Mouse (Mus musculus): Measurements from ENCODE around the gene Evc2.

The Evc2 gene

GRCm38 (mm10) chr5:37365751-37366150 lies 27.5 kb downstream of the Evc2 start:
- DNase-seq (ENCODE audit: low read depth, low spot score), result peak; percentile 13

- DNase-seq (ENCODE audit: low read depth, low spot score), result no peak
Measured at GRCm38 (mm10) chr5:37368796-37369195, 30.5 kb downstream of the Evc2 start.

- DNase-seq (ENCODE audit: low read depth, low spot score), result no peak
Measured at GRCm38 (mm10) chr5:37377376-37377775, 39.1 kb downstream of the Evc2 start.

GRCm38 (mm10) chr5:37380641-37381040 lies 42.3 kb downstream of the Evc2 start:
- DNase-seq (ENCODE audit: low read depth, low spot score), result peak; percentile 85

GRCm38 (mm10) chr5:37383570-37383969 lies 45.3 kb downstream of the Evc2 start:
- peak; percentile 22 for DNase-seq (ENCODE audit: low read depth, low spot score)

- no peak for DNase-seq (ENCODE audit: low read depth, low spot score)
Measured at GRCm38 (mm10) chr5:37388646-37389045, 50.3 kb downstream of the Evc2 start.

GRCm38 (mm10) chr5:37389808-37390495 lies 51.7 kb downstream of the Evc2 start:
- no peak for DNase-seq (ENCODE audit: low read depth, low spot score)

- no peak for DNase-seq (ENCODE audit: low read depth, low spot score)
Measured at GRCm38 (mm10) chr5:37390923-37391322, 52.6 kb downstream of the Evc2 start.

GRCm38 (mm10) chr5:37391901-37392300 lies 53.6 kb downstream of the Evc2 start:
- no peak for DNase-seq (ENCODE audit: low read depth, low spot score)

- no peak for DNase-seq (ENCODE audit: low read depth, low spot score)
Measured at GRCm38 (mm10) chr5:37395172-37396030, 57.1 kb downstream of the Evc2 start.

GRCm38 (mm10) chr5:37419028-37419427 lies 80.7 kb downstream of the Evc2 start:
- no peak for DNase-seq (ENCODE audit: low read depth, low spot score)

- DNase-seq (ENCODE audit: low read depth, low spot score), result no peak
Measured at GRCm38 (mm10) chr5:37427210-37427609, 88.9 kb downstream of the Evc2 start.

GRCm38 (mm10) chr5:37435417-37435816 lies 97.1 kb downstream of the Evc2 start:
- DNase-seq (ENCODE audit: low read depth, low spot score), result no peak

GRCm38 (mm10) chr5:37442767-37443166 lies 104.5 kb downstream of the Evc2 start:
- peak; percentile 75 for DNase-seq (ENCODE audit: low read depth, low spot score)

- no peak for DNase-seq (ENCODE audit: low read depth, low spot score)
Measured at GRCm38 (mm10) chr5:37447546-37447945, 109.2 kb downstream of the Evc2 start.

GRCm38 (mm10) chr5:37456590-37456989 lies 118.3 kb downstream of the Evc2 start:
- no peak for DNase-seq (ENCODE audit: low read depth, low spot score)

GRCm38 (mm10) chr5:37457191-37457590 lies 118.9 kb downstream of the Evc2 start:
- DNase-seq (ENCODE audit: low read depth, low spot score), result no peak

GRCm38 (mm10) chr5:37457831-37458230 lies 119.5 kb downstream of the Evc2 start:
- DNase-seq (ENCODE audit: low read depth, low spot score), result no peak

GRCm38 (mm10) chr5:37458236-37458635 lies 119.9 kb downstream of the Evc2 start:
- no peak for DNase-seq (ENCODE audit: low read depth, low spot score)

GRCm38 (mm10) chr5:37465461-37465860 lies 127.2 kb downstream of the Evc2 start:
- DNase-seq (ENCODE audit: low read depth, low spot score), result no peak

GRCm38 (mm10) chr5:37467646-37468045 lies 129.3 kb downstream of the Evc2 start:
- peak; percentile 67 for DNase-seq (ENCODE audit: low read depth, low spot score)

GRCm38 (mm10) chr5:37469031-37469430 lies 130.7 kb downstream of the Evc2 start:
- peak; percentile 20 for DNase-seq (ENCODE audit: low read depth, low spot score)

- no peak for DNase-seq (ENCODE audit: low read depth, low spot score)
Measured at GRCm38 (mm10) chr5:37471584-37471983, 133.3 kb downstream of the Evc2 start.
